19 mouse cellular contexts compared by ENCODE assay signal in the genomic region with DNA sequence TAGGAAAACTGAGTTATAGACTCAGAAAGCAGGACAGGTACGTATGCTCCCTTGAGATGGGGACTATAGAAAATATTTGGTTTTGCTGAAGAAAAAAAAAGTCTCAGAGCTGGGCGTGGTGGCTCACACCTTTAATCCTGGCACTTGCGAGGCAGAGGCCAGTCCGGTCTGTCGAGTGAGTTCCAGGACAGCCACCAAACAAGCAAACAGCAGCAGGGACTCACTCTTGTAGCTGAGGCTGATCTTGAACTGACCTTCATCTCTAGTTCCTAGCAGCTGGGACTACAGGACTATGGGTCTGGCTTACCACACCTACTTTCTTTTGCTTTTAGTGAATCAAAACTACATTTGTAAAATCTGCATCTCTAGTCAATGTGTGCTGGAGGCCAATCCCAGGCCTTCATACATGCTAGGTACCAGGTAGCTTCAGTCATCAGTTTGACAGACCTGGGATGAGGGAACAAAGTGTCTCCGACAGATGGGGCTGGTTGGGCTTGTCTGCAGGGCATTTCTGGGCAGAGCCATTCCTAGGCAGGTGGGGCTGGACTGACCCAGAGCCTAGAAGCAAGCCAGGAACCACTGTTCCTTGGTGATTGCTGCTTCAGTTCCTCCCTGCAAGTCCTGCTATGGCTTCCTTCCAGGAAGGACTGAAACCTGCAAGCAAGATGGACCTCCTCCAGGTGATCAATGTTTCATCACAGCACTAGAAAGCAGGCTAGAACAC.
DNase-seq lines count a peak whose midpoint lies in the region; ATAC-seq and TF ChIP-seq lines count a peak whose summit lies in the region.
"Had no signal": no experiment of that assay in that cellular context is flagged by ENCODE, and none has a peak within 500 bp of the region (broad histone marks: within the 10 kb centered on the region; RNA-seq: fewer than 3 reads in every experiment).

No protein-coding gene starts in this region.

- peak overlapping the region; percentile 49 for H3K27ac ChIP-seq in heart, embryonic 16.5 days (ENCODE audit: low read length)
- peak overlapping the region; percentile 76 for H3K27ac ChIP-seq in cerebellum, adult 2 months (ENCODE audit: insufficient read depth, low read length)
- no peak overlapping the region for H3K27ac ChIP-seq in liver, embryonic 12.5 days
- H3K27ac ChIP-seq: hindbrain, embryonic 12.5 days; intestine, embryonic 15.5 days; limb, embryonic 13.5 days; macrophage; midbrain, embryonic 12.5 days had no signal

- 66% methylated on average over 6 of the region's 6 CpGs for WGBS in heart, embryonic 16.5 days
- WGBS in cerebellum, adult 2 months, result 51% methylated on average over 6 of the region's 6 CpGs
- 81% methylated on average over 6 of the region's 6 CpGs for WGBS in liver, embryonic 12.5 days (ENCODE audit: insufficient replicate concordance)

- H3K36me3 ChIP-seq in heart, embryonic 16.5 days (ENCODE audit: control insufficient read depth, insufficient read depth), result no peaks in the 10 kb centered on the region; the same call in 1 of the 2 replicates
- peaks cover 11% of the 10 kb centered on the region for H3K36me3 ChIP-seq in liver, embryonic 12.5 days
- H3K36me3 ChIP-seq: intestine, embryonic 15.5 days had no signal

- no peak overlapping the region for H3K4me2 ChIP-seq in heart, embryonic 16.5 days (ENCODE audit: low read depth, low read length)
- H3K4me2 ChIP-seq in liver, embryonic 12.5 days, result no peak overlapping the region
- H3K4me2 ChIP-seq: hindbrain, embryonic 12.5 days; intestine, embryonic 15.5 days; limb, embryonic 13.5 days; midbrain, embryonic 12.5 days had no signal

- ATAC-seq in cerebellum, adult (ENCODE audit: insufficient number of reproducible peaks, low FRiP score, low TSS enrichment), result peak; percentile 98
- ATAC-seq in heart, embryonic 16.5 days (replicated peaks; ENCODE audit: extremely low read depth, insufficient read depth, low FRiP score), result no peak; the same call in 1 of the 2 replicates
- no peak for ATAC-seq in liver, embryonic 12.5 days
- no peak for ATAC-seq in erythroid progenitor cell, adult 5-6 weeks (replicated peaks; ENCODE audit: low FRiP score, poor library complexity, severe bottlenecking)
- ATAC-seq: forebrain, postnatal 0 days; intestine, embryonic 15.5 days had no signal

- no peak for DNase-seq in cerebellum, postnatal 4 days (ENCODE audit: low spot score in 2 of 2)
- no peak for DNase-seq in heart, adult 18-20 months
- peak; percentile 66 to 78 for DNase-seq in cerebellum, adult 2 months
- DNase-seq in gonadal fat pad, adult 2 months (ENCODE audit: low read depth), result peak; percentile 63
- DNase-seq: embryo, embryonic 11 days; forebrain, postnatal 0 days; gastrocnemius, postnatal 10 days; lung, adult 18-20 months; thymus, postnatal 36 days had no signal

- no peak for TF ChIP-seq POLR2A in cerebellum, adult 2 months (IDR thresholded peaks at IDR 0.05; ENCODE audit: borderline replicate concordance, insufficient read depth, low read length)

- peaks cover 7% of the 10 kb centered on the region; the same call in 1 of the 2 replicates for H3K4me1 ChIP-seq in heart, embryonic 16.5 days (ENCODE audit: control insufficient read depth, insufficient read depth, low read length)
- peaks cover 31% of the 10 kb centered on the region for H3K4me1 ChIP-seq in cerebellum, adult 2 months (ENCODE audit: control insufficient read depth, insufficient read depth, low read length)
- H3K4me1 ChIP-seq in liver, embryonic 12.5 days, result peaks cover 14% of the 10 kb centered on the region; the same call in 1 of the 2 replicates
- H3K4me1 ChIP-seq: hindbrain, embryonic 12.5 days; limb, embryonic 13.5 days; midbrain, embryonic 12.5 days had no signal

- H3K4me3 ChIP-seq in heart, embryonic 16.5 days (ENCODE audit: low read length), result no peak overlapping the region
- H3K4me3 ChIP-seq in cerebellum, adult 2 months (replicated peaks; ENCODE audit: insufficient read depth, low read depth, low read length), result no peak overlapping the region
- no peak overlapping the region for H3K4me3 ChIP-seq in liver, embryonic 12.5 days
- H3K4me3 ChIP-seq: hindbrain, embryonic 12.5 days; intestine, embryonic 15.5 days; limb, embryonic 13.5 days; midbrain, embryonic 12.5 days; myocyte had no signal

- no peaks in the 10 kb centered on the region for H3K9me3 ChIP-seq in heart, embryonic 16.5 days (replicated peaks; ENCODE audit: control insufficient read depth, low read length)
- H3K9me3 ChIP-seq in liver, embryonic 12.5 days (replicated peaks), result no peaks in the 10 kb centered on the region
- H3K9me3 ChIP-seq: hindbrain, embryonic 12.5 days; intestine, embryonic 15.5 days; limb, embryonic 13.5 days; midbrain, embryonic 12.5 days had no signal

- no peak overlapping the region for H3K9ac ChIP-seq in heart, embryonic 16.5 days (ENCODE audit: low read length)
- H3K9ac ChIP-seq in liver, embryonic 12.5 days, result no peak overlapping the region
- H3K9ac ChIP-seq: forebrain, postnatal 0 days; hindbrain, embryonic 12.5 days; intestine, embryonic 15.5 days; limb, embryonic 13.5 days; midbrain, embryonic 12.5 days had no signal

- TF ChIP-seq CTCF in cerebellum, adult 2 months (IDR thresholded peaks at IDR 0.05; ENCODE audit: borderline replicate concordance, insufficient read depth, low read depth, low read length), result peak; percentile 54; the same call in 1 of the 2 replicates

- H3K27me3 ChIP-seq in heart, embryonic 16.5 days (ENCODE audit: control insufficient read depth, insufficient read depth, low read length), result no peaks in the 10 kb centered on the region
- H3K27me3 ChIP-seq in cerebellum, adult 2 months (ENCODE audit: control insufficient read depth, insufficient read depth, low read length), result no peaks in the 10 kb centered on the region
- no peaks in the 10 kb centered on the region for H3K27me3 ChIP-seq in liver, embryonic 12.5 days (replicated peaks)
- H3K27me3 ChIP-seq: hindbrain, embryonic 12.5 days; intestine, embryonic 15.5 days; limb, embryonic 13.5 days; midbrain, embryonic 12.5 days had no signal

Comparison
In these comparisons a context has a peak if more than half of its experiments do, and no peak if none do; other contexts are left out.
1. DNase-seq: peak in cerebellum, adult 2 months (2 of 2) and gonadal fat pad, adult 2 months (single experiment); none in cerebellum, postnatal 4 days (0 of 2) and heart, adult 18-20 months (0 of 2).